Mouse (Mus musculus): Measurements from ENCODE around the gene Nfatc3. TPM values are rescaled to one million over a fixed set of nuclear protein-coding genes. Genes with fewer than 3 reads are reported as not detected.

Gene Nfatc3
- polyA plus RNA-seq, 1 experiment from 2014 or later, result 5.1 TPM

GRCm38 (mm10) chr8:106129997-106130396, 71.4 kb downstream of the Nfatc3 start:
- no peaks in the 10 kb centered on the region for H3K4me1 ChIP-seq (ENCODE audit: control insufficient read depth, insufficient read depth, low read length)
- H3K27me3 ChIP-seq (ENCODE audit: control insufficient read depth, insufficient read depth, low read length), result peaks cover 6% of the 10 kb centered on the region
- 83% methylated on average over 2 of the region's 2 CpGs for WGBS
- H3K36me3 ChIP-seq (replicated peaks; ENCODE audit: control insufficient read depth, insufficient read depth, low read depth, low read length), result peaks cover 2% of the 10 kb centered on the region; the same call in 1 of the 2 replicates
- no peak overlapping the region for H3K27ac ChIP-seq (replicated peaks; ENCODE audit: low read depth, low read length)
- DNase-seq (ENCODE audit: low spot score) (no peak), ATAC-seq (replicated peaks; ENCODE audit: insufficient number of reproducible peaks, low FRiP score, low TSS enrichment, low read depth) (no peak)
- H3K9me3 ChIP-seq (replicated peaks; ENCODE audit: control insufficient read depth, low read length), result no peaks in the 10 kb centered on the region
- H3K4me2 ChIP-seq (ENCODE audit: low read depth, low read length), result no peak overlapping the region
- H3K9ac ChIP-seq (replicated peaks; ENCODE audit: low read length), result no peak overlapping the region
- H3K4me3 ChIP-seq (ENCODE audit: low read depth, low read length), result no peak overlapping the region

GRCm38 (mm10) chr8:106130505-106130904, 71.9 kb downstream of the Nfatc3 start:
- H3K27me3 ChIP-seq (ENCODE audit: control insufficient read depth, insufficient read depth, low read length), result peaks cover 11% of the 10 kb centered on the region
- DNase-seq (ENCODE audit: low spot score), result no peak
- H3K27ac ChIP-seq (replicated peaks; ENCODE audit: low read depth, low read length), result no peak overlapping the region
- no peak overlapping the region for H3K9ac ChIP-seq (replicated peaks; ENCODE audit: low read length)
- no peak overlapping the region for H3K4me2 ChIP-seq (ENCODE audit: low read depth, low read length)
- 88% methylated on average over 2 of the region's 2 CpGs for WGBS
- H3K9me3 ChIP-seq (replicated peaks; ENCODE audit: control insufficient read depth, low read length), result no peaks in the 10 kb centered on the region
- peaks cover 2% of the 10 kb centered on the region; the same call in 1 of the 2 replicates for H3K36me3 ChIP-seq (replicated peaks; ENCODE audit: control insufficient read depth, insufficient read depth, low read depth, low read length)
- no peaks in the 10 kb centered on the region for H3K4me1 ChIP-seq (ENCODE audit: control insufficient read depth, insufficient read depth, low read length)
- no peak for ATAC-seq (replicated peaks; ENCODE audit: insufficient number of reproducible peaks, low FRiP score, low TSS enrichment, low read depth)
- H3K4me3 ChIP-seq (ENCODE audit: low read depth, low read length), result no peak overlapping the region

GRCm38 (mm10) chr8:106131021-106131420, 72.4 kb downstream of the Nfatc3 start:
- Histone ChIP-seq H3K9me3 (replicated peaks; ENCODE audit: control insufficient read depth, low read length) (no peaks in the 10 kb centered on the region), H3K27ac (replicated peaks; ENCODE audit: low read depth, low read length) (no peak overlapping the region), H3K4me3 (ENCODE audit: low read depth, low read length) (no peak overlapping the region), H3K4me2 (ENCODE audit: low read depth, low read length) (no peak overlapping the region), H3K9ac (replicated peaks; ENCODE audit: low read length) (no peak overlapping the region), H3K27me3 (ENCODE audit: control insufficient read depth, insufficient read depth, low read length) (peaks cover 16% of the 10 kb centered on the region), H3K36me3 (replicated peaks; ENCODE audit: control insufficient read depth, insufficient read depth, low read depth, low read length) (peaks cover 2% of the 10 kb centered on the region; the same call in 1 of the 2 replicates), H3K4me1 (ENCODE audit: control insufficient read depth, insufficient read depth, low read length) (peaks cover under 1% of the 10 kb centered on the region; the same call in 1 of the 2 replicates)
- ATAC-seq (replicated peaks; ENCODE audit: insufficient number of reproducible peaks, low FRiP score, low TSS enrichment, low read depth), result no peak
- 89% methylated on average over 4 of the region's 4 CpGs for WGBS
- DNase-seq (ENCODE audit: low spot score), result no peak

GRCm38 (mm10) chr8:106131488-106132222, 73.0 kb downstream of the Nfatc3 start:
- no peak for DNase-seq (ENCODE audit: low spot score)

GRCm38 (mm10) chr8:106132356-106132755, 73.7 kb downstream of the Nfatc3 start:
- DNase-seq (ENCODE audit: low spot score) (no peak), ATAC-seq (replicated peaks; ENCODE audit: insufficient number of reproducible peaks, low FRiP score, low TSS enrichment, low read depth) (no peak)
- Histone ChIP-seq H3K9ac (replicated peaks; ENCODE audit: low read length) (no peak overlapping the region), H3K36me3 (replicated peaks; ENCODE audit: control insufficient read depth, insufficient read depth, low read depth, low read length) (peaks cover 2% of the 10 kb centered on the region; the same call in 1 of the 2 replicates), H3K9me3 (replicated peaks; ENCODE audit: control insufficient read depth, low read length) (no peaks in the 10 kb centered on the region), H3K4me1 (ENCODE audit: control insufficient read depth, insufficient read depth, low read length) (peaks cover 5% of the 10 kb centered on the region; the same call in 1 of the 2 replicates), H3K4me2 (ENCODE audit: low read depth, low read length) (no peak overlapping the region), H3K27ac (replicated peaks; ENCODE audit: low read depth, low read length) (no peak overlapping the region), H3K4me3 (ENCODE audit: low read depth, low read length) (no peak overlapping the region), H3K27me3 (ENCODE audit: control insufficient read depth, insufficient read depth, low read length) (peaks cover 29% of the 10 kb centered on the region)
- WGBS, result 94% methylated on average over 11 of the region's 11 CpGs

More at GRCm38 (mm10) chr8:106131488-106132222, 73.0 kb downstream of the Nfatc3 start:
- H3K36me3 ChIP-seq (replicated peaks; ENCODE audit: control insufficient read depth, insufficient read depth, low read depth, low read length), result peaks cover 2% of the 10 kb centered on the region; the same call in 1 of the 2 replicates
- peaks cover 5% of the 10 kb centered on the region; the same call in 1 of the 2 replicates for H3K4me1 ChIP-seq (ENCODE audit: control insufficient read depth, insufficient read depth, low read length)
- no peak overlapping the region for H3K27ac ChIP-seq (replicated peaks; ENCODE audit: low read depth, low read length)
- no peak overlapping the region for H3K4me2 ChIP-seq (ENCODE audit: low read depth, low read length)
- H3K27me3 ChIP-seq (ENCODE audit: control insufficient read depth, insufficient read depth, low read length), result peaks cover 22% of the 10 kb centered on the region
- no peak for ATAC-seq (replicated peaks; ENCODE audit: insufficient number of reproducible peaks, low FRiP score, low TSS enrichment, low read depth)
- 95% methylated on average over 7 of the region's 7 CpGs for WGBS
- no peaks in the 10 kb centered on the region for H3K9me3 ChIP-seq (replicated peaks; ENCODE audit: control insufficient read depth, low read length)
- H3K4me3 ChIP-seq (ENCODE audit: low read depth, low read length), result no peak overlapping the region
- H3K9ac ChIP-seq (replicated peaks; ENCODE audit: low read length), result no peak overlapping the region

- H3K36me3 ChIP-seq (replicated peaks; ENCODE audit: control insufficient read depth, insufficient read depth, low read depth, low read length), result peaks cover 2% of the 10 kb centered on the region; the same call in 1 of the 2 replicates
- peaks cover 5% of the 10 kb centered on the region; the same call in 1 of the 2 replicates for H3K4me1 ChIP-seq (ENCODE audit: control insufficient read depth, insufficient read depth, low read length)
- no peak overlapping the region for H3K4me2 ChIP-seq (ENCODE audit: low read depth, low read length)
- H3K9ac ChIP-seq (replicated peaks; ENCODE audit: low read length), result no peak overlapping the region
- no peak overlapping the region for H3K4me3 ChIP-seq (ENCODE audit: low read depth, low read length)
- 75% methylated on average over 13 of the region's 13 CpGs for WGBS
- DNase-seq (ENCODE audit: low spot score), result no peak
- H3K27ac ChIP-seq (replicated peaks; ENCODE audit: low read depth, low read length), result no peak overlapping the region
- H3K9me3 ChIP-seq (replicated peaks; ENCODE audit: control insufficient read depth, low read length), result no peaks in the 10 kb centered on the region
- ATAC-seq (replicated peaks; ENCODE audit: insufficient number of reproducible peaks, low FRiP score, low TSS enrichment, low read depth), result no peak
- peaks cover 32% of the 10 kb centered on the region for H3K27me3 ChIP-seq (ENCODE audit: control insufficient read depth, insufficient read depth, low read length)
Observed at GRCm38 (mm10) chr8:106133526-106133925, 74.9 kb downstream of the Nfatc3 start.

- 76% methylated on average over 6 of the region's 6 CpGs for WGBS
- ATAC-seq (replicated peaks; ENCODE audit: insufficient number of reproducible peaks, low FRiP score, low TSS enrichment, low read depth), result no peak
Observed at GRCm38 (mm10) chr8:106133946-106134345, 75.3 kb downstream of the Nfatc3 start.

More at GRCm38 (mm10) chr8:106133946-106134345, 75.3 kb downstream of the Nfatc3 start:
- no peak overlapping the region for H3K4me2 ChIP-seq (ENCODE audit: low read depth, low read length)
- H3K27me3 ChIP-seq (ENCODE audit: control insufficient read depth, insufficient read depth, low read length), result peaks cover 32% of the 10 kb centered on the region
- H3K27ac ChIP-seq (replicated peaks; ENCODE audit: low read depth, low read length), result no peak overlapping the region
- no peak overlapping the region for H3K9ac ChIP-seq (replicated peaks; ENCODE audit: low read length)
- H3K9me3 ChIP-seq (replicated peaks; ENCODE audit: control insufficient read depth, low read length), result no peaks in the 10 kb centered on the region
- H3K4me3 ChIP-seq (ENCODE audit: low read depth, low read length), result no peak overlapping the region
- peaks cover 2% of the 10 kb centered on the region; the same call in 1 of the 2 replicates for H3K36me3 ChIP-seq (replicated peaks; ENCODE audit: control insufficient read depth, insufficient read depth, low read depth, low read length)
- peaks cover 5% of the 10 kb centered on the region; the same call in 1 of the 2 replicates for H3K4me1 ChIP-seq (ENCODE audit: control insufficient read depth, insufficient read depth, low read length)
- no peak for DNase-seq (ENCODE audit: low spot score)

Data from embryonic facial prominence, embryonic 11.5 days (tissue).